Mouse (Mus musculus): ENCODE results near the gene Polr2h. TPM values are rescaled to one million over a fixed set of nuclear protein-coding genes. Genes with fewer than 3 reads are reported as not detected.

Gene Polr2h
- polyA plus RNA-seq, 1 experiment from 2014 or later: 118 TPM

- no peaks in the 10 kb centered on the region for H3K9me3 ChIP-seq
- H3K27me3 ChIP-seq: no peaks in the 10 kb centered on the region
- 15% methylated on average over 12 of the region's 12 CpGs for WGBS
- H3K9ac ChIP-seq (replicated peaks): peak overlapping the region; percentile 37; the same call in 1 of the 2 replicates
- H3K4me2 ChIP-seq: peak overlapping the region; percentile 36
- H3K4me3 ChIP-seq (replicated peaks): peak overlapping the region; percentile 13; the same call in 1 of the 2 replicates
- peaks cover 40% of the 10 kb centered on the region for H3K36me3 ChIP-seq
- peak overlapping the region; percentile 81 for H3K27ac ChIP-seq
- H3K4me1 ChIP-seq (replicated peaks): peaks cover 30% of the 10 kb centered on the region
- ATAC-seq (ENCODE audit: insufficient number of reproducible peaks, insufficient read depth, low FRiP score, low TSS enrichment, low read depth): peak; percentile 39; the same call in 1 of the 2 replicates
These were observed 15.5 kb upstream of the Polr2h start for GRCm38 (mm10) chr16:20701729-20702521.

DNA sequence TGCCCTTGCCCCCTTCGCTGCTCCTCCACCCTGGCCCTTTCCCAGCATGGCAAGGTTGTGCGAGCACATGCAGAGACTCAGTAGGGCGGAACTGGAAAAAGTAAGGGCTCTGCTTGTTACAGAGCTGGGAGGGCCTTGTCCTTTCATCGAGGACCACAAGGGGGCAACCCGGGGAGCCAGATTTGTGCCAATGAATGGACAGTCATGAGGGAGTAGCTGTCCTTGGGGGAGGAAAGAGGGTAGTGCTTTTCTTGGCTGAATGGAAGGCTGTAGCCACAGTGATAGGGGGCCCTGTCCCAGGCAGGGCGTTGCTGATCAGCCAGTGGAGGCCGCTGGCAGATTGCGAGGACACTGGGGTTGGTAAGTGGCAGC is 15.0 kb upstream of the Polr2h start:
- 10% methylated on average over 8 of the region's 8 CpGs for WGBS
- H3K9me3 ChIP-seq: no peaks in the 10 kb centered on the region
- H3K4me2 ChIP-seq: 0 out of 2 replicates have a peak overlapping the region, but pooled peaks have one; percentile 36
- peak; percentile 53; the same call in 1 of the 2 replicates for ATAC-seq (ENCODE audit: insufficient number of reproducible peaks, insufficient read depth, low FRiP score, low TSS enrichment, low read depth)
- H3K9ac ChIP-seq (replicated peaks): no peak overlapping the region
- H3K27ac ChIP-seq: peak overlapping the region; percentile 81
- no peaks in the 10 kb centered on the region for H3K27me3 ChIP-seq
- H3K4me3 ChIP-seq (replicated peaks): no peak overlapping the region
- H3K4me1 ChIP-seq (replicated peaks): peaks cover 30% of the 10 kb centered on the region
- peaks cover 46% of the 10 kb centered on the region for H3K36me3 ChIP-seq

GRCm38 (mm10) chr16:20703071-20703470 is 14.4 kb upstream of the Polr2h start:
- Histone ChIP-seq H3K4me1 (replicated peaks) (peaks cover 30% of the 10 kb centered on the region), H3K4me3 (replicated peaks) (no peak overlapping the region), H3K4me2 (no peak overlapping the region), H3K9ac (replicated peaks) (no peak overlapping the region), H3K27me3 (no peaks in the 10 kb centered on the region), H3K9me3 (no peaks in the 10 kb centered on the region), H3K36me3 (peaks cover 52% of the 10 kb centered on the region), H3K27ac (no peak overlapping the region)
- no peak for ATAC-seq (ENCODE audit: insufficient number of reproducible peaks, insufficient read depth, low FRiP score, low TSS enrichment, low read depth)
- WGBS: 92% methylated on average over 10 of the region's 10 CpGs

- no peak overlapping the region for H3K4me2 ChIP-seq
- no peaks in the 10 kb centered on the region for H3K9me3 ChIP-seq
- ATAC-seq (ENCODE audit: insufficient number of reproducible peaks, insufficient read depth, low FRiP score, low TSS enrichment, low read depth): no peak
- H3K36me3 ChIP-seq: peaks cover 60% of the 10 kb centered on the region
- no peak overlapping the region for H3K4me3 ChIP-seq (replicated peaks)
- H3K4me1 ChIP-seq (replicated peaks): peaks cover 30% of the 10 kb centered on the region
- no peak overlapping the region for H3K27ac ChIP-seq
- H3K9ac ChIP-seq (replicated peaks): no peak overlapping the region
- 81% methylated on average over 6 of the region's 6 CpGs for WGBS
- no peaks in the 10 kb centered on the region for H3K27me3 ChIP-seq
These were observed 13.6 kb upstream of the Polr2h start for GRCm38 (mm10) chr16:20703699-20704400.

DNA sequence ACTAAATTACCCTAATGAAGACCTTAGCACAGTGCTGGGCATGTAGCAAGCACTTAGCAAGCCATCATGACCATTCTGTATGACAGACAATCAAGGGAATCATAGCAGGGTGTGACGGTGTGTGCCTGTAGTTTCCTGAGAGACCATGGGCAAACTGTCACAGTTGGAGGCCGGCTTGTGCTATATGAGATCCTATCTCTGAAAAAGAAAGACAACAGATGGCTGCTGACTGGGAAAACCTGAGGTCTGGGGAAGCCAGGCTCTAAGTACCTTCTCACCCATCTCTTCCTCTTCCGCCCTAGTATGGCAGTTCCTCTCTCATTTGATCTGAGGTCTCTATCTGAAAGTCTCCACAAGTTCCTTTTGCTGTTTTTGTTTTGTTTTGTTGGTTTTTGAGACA is 11.7 kb upstream of the Polr2h start:
- Histone ChIP-seq H3K9ac (replicated peaks) (no peak overlapping the region), H3K4me1 (replicated peaks) (peaks cover 16% of the 10 kb centered on the region), H3K4me2 (no peak overlapping the region), H3K27me3 (no peaks in the 10 kb centered on the region), H3K36me3 (peaks cover 74% of the 10 kb centered on the region), H3K9me3 (no peaks in the 10 kb centered on the region), H3K27ac (no peak overlapping the region), H3K4me3 (replicated peaks) (no peak overlapping the region)
- ATAC-seq (ENCODE audit: insufficient number of reproducible peaks, insufficient read depth, low FRiP score, low TSS enrichment, low read depth): no peak
- 88% methylated on average over 3 of the region's 3 CpGs for WGBS

DNA sequence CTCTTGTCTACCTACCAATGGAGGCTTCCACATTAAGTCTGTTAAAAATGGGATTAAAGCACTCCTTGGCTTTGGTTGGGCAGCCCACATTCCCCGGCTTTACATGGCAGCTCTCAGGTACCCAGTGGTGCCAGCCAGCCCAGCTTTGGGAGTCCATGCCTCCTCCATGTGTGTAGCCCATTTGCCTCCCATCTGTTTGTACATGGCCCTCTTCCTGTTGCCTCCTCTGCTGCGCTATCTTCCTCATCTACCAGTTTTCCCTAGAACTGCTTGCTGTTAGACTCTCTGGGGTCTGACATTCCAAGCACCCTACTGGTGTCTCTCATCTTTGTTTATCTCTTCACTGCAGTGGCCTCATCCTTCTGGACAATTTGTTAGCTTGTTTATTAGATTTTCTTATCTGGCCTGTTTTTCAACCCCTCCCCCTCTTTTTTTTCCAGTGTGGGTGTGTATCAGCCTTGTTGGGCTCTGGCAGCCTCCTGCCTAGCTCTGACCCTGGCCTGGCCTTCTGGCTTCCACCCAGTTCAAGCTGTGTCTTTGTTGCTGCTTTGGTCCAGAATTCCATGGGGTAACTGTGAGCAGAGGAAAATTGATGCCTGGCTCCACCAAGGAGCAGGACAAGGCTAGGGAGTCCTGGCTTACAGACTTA is 10.9 kb upstream of the Polr2h start:
- 93% methylated on average over 2 of the region's 2 CpGs for WGBS
- H3K36me3 ChIP-seq: peaks cover 81% of the 10 kb centered on the region

GRCm38 (mm10) chr16:20708220-20708938 is 9.1 kb upstream of the Polr2h start:
- peaks cover 95% of the 10 kb centered on the region for H3K36me3 ChIP-seq
- 91% methylated on average over 21 of the region's 21 CpGs for WGBS
- H3K27ac ChIP-seq: no peak overlapping the region
- ATAC-seq (ENCODE audit: insufficient number of reproducible peaks, insufficient read depth, low FRiP score, low TSS enrichment, low read depth): no peak
- no peak overlapping the region for H3K4me3 ChIP-seq (replicated peaks)
- H3K9me3 ChIP-seq: no peaks in the 10 kb centered on the region
- H3K9ac ChIP-seq (replicated peaks): no peak overlapping the region
- no peak overlapping the region for H3K4me2 ChIP-seq
- H3K4me1 ChIP-seq (replicated peaks): no peaks in the 10 kb centered on the region
- H3K27me3 ChIP-seq: no peaks in the 10 kb centered on the region

More for the DNA sequence above, 10.9 kb upstream of the Polr2h start:
- Histone ChIP-seq H3K4me1 (replicated peaks) (peaks cover 12% of the 10 kb centered on the region), H3K27ac (no peak overlapping the region), H3K4me3 (replicated peaks) (no peak overlapping the region), H3K9me3 (no peaks in the 10 kb centered on the region), H3K9ac (replicated peaks) (no peak overlapping the region), H3K4me2 (no peak overlapping the region), H3K27me3 (no peaks in the 10 kb centered on the region)
- ATAC-seq (ENCODE audit: insufficient number of reproducible peaks, insufficient read depth, low FRiP score, low TSS enrichment, low read depth): no peak

DNA sequence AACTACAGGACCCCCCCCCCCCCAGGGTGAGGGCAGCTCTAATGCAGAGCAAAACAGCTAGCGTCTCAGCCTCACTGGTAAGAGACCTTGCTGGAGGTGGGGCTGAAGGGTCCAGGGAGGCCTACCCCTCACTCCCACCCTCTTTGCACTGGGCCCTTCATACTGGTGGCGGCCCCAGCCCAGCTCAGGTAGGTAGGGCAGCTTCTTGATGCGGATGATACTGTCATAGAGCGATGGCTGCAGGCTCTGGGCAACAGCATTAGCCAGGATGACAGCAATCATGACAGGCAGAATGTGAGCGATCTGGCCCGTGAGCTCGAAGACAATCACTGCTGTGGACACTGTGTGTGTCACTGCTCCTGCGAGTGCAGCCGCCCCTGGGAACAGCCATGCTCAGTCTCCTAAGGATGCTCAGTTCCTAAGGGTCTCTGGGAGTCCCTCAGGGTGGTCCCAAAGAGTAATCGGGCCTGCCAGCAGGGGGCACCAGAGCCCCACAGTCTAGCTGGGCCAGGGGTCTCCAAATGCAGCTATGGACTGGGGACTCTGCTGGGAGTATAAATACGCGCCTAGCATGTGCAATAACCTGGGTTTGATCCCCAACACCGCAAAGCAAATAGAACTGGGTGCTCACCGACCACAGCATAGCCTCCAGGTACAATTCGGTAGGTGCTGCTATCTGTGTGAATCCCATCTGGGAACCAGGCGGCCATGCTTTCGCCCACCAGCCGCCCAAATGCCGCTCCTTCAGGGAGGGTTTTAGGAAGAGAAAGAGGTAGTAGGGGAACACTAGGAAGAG is 8.3 kb upstream of the Polr2h start:
- H3K36me3 ChIP-seq: peaks cover 93% of the 10 kb centered on the region
- no peak overlapping the region for H3K9ac ChIP-seq (replicated peaks)
- no peak overlapping the region for H3K27ac ChIP-seq
- no peak overlapping the region for H3K4me2 ChIP-seq
- no peak overlapping the region for H3K4me3 ChIP-seq (replicated peaks)
- ATAC-seq (ENCODE audit: insufficient number of reproducible peaks, insufficient read depth, low FRiP score, low TSS enrichment, low read depth): peak; percentile 46
- H3K27me3 ChIP-seq: no peaks in the 10 kb centered on the region
- H3K9me3 ChIP-seq: no peaks in the 10 kb centered on the region
- 79% methylated on average over 19 of the region's 19 CpGs for WGBS
- peaks cover 6% of the 10 kb centered on the region for H3K4me1 ChIP-seq (replicated peaks)

DNA sequence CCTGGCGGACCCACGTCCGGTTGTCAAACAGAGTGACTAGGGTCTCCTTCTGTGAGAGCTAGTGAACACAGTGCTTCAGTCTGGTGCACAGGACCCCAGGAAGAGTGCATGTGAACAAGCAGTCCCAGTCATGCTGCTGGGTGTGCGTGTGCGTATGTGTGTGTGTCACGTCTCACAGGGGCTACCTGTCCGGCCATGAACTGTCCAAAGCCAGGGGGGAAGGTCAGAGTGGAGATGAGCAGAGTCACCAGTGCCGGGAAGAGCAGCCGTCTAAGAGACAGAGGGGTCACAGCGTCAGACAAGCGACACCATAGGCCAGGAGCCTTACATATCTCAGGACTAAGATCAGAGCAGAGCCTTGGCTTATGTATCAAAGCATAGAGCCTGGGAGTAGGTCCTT is 7.1 kb upstream of the Polr2h start:
- Histone ChIP-seq H3K9ac (replicated peaks) (no peak overlapping the region), H3K4me3 (replicated peaks) (no peak overlapping the region), H3K27ac (no peak overlapping the region), H3K9me3 (no peaks in the 10 kb centered on the region), H3K4me1 (replicated peaks) (peaks cover 19% of the 10 kb centered on the region), H3K27me3 (no peaks in the 10 kb centered on the region), H3K36me3 (peaks cover 82% of the 10 kb centered on the region), H3K4me2 (no peak overlapping the region)
- ATAC-seq (ENCODE audit: insufficient number of reproducible peaks, insufficient read depth, low FRiP score, low TSS enrichment, low read depth): no peak
- WGBS: 93% methylated on average over 11 of the region's 11 CpGs

GRCm38 (mm10) chr16:20710810-20711209 is 6.7 kb upstream of the Polr2h start:
- no peak overlapping the region for H3K9ac ChIP-seq (replicated peaks)
- no peaks in the 10 kb centered on the region for H3K27me3 ChIP-seq
- no peak overlapping the region for H3K27ac ChIP-seq
- H3K36me3 ChIP-seq: peaks cover 78% of the 10 kb centered on the region
- peaks cover 22% of the 10 kb centered on the region for H3K4me1 ChIP-seq (replicated peaks)
- WGBS: 84% methylated on average over 4 of the region's 4 CpGs
- no peak overlapping the region for H3K4me3 ChIP-seq (replicated peaks)
- no peaks in the 10 kb centered on the region for H3K9me3 ChIP-seq
- H3K4me2 ChIP-seq: no peak overlapping the region
- ATAC-seq (ENCODE audit: insufficient number of reproducible peaks, insufficient read depth, low FRiP score, low TSS enrichment, low read depth): no peak
